Mouse (Mus musculus) embryo, embryonic 11 days (tissue): Measurements from ENCODE around the gene Abhd12.

Experiments used
- DNase-seq: peaks from one replicate; pipeline ENCODE4 v3.0.0-alpha.2; 2015

Gene Abhd12

GRCm38 (mm10) chr2:150800616-150801015 is 103.9 kb downstream of the Abhd12 start:
- DNase-seq: no peak

DNA sequence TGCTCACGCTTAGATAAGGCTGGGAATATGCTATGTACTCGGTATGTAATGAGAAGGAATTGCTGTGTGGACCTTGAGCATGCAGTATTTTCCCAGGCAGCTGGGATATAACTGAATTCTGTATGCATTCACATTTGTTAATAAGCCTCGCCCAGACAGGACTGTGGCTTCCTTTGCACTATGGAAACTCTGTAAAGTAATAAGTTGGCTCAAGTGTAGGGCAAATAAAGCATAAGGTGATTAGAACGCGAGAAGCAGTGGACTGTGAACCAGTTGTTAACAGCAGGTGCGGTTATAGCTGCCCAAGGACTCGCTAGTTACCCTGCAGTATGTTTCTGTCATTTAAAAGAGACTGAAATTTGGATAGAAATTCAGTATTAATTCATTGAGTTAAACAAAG is 106.5 kb downstream of the Abhd12 start:
- DNase-seq: no peak

DNA sequence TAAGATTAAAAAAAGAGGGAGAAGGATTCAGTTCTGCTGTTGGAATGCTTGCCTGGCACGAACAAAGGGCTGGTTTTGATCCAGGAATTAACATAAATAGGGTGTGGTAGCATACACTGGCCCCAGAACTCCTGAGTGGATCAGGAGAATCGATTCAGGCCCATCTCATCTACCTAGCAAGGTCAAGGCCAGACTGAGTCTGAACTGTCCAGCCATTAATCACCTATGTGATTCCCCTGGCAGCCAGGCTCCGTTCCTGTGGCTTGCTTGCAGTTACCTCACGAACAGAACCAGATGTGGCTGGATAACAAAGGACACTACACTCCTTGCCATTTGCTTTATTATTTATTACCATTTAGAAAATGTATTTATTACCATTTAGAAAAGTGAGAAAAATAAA is 111.2 kb downstream of the Abhd12 start:
- DNase-seq: no peak

DNA sequence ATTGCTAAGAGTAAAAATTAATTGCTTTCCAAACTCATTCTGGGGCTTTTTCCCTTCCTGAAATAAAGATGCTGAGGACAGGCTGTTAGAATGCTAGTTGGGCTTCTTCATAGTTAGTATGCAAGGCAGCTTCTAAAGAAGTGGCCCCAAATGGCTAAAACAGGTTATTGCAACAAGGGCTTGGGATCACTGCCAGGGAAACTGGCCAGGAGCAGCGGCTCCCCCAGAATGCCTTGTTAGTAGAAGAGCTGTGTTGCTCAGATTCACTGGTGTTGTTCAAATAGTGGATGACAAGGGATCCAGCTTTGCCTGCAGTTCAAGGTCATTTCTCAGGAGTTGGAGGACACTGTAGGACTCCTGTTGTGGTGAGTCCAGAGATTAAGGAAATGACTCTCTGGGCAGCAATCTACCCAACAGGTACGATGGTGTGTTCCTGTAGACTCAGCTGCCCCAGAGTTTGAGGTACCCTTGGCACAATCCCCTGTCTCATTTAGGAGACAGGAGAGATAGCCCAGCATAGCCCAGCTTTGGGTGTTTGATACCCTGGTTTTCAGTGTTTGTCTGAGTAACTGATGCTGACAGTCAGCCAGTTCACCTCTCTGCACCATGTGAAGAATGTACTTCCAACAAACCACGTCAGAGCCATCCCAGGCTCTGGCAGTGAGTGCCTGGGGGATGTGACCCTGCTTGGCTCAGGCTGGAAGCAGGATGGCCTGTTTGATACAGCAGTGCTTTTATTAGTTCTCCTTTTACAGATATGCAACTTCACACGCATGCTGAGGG is 115.6 kb downstream of the Abhd12 start:
- DNase-seq: no peak

DNA sequence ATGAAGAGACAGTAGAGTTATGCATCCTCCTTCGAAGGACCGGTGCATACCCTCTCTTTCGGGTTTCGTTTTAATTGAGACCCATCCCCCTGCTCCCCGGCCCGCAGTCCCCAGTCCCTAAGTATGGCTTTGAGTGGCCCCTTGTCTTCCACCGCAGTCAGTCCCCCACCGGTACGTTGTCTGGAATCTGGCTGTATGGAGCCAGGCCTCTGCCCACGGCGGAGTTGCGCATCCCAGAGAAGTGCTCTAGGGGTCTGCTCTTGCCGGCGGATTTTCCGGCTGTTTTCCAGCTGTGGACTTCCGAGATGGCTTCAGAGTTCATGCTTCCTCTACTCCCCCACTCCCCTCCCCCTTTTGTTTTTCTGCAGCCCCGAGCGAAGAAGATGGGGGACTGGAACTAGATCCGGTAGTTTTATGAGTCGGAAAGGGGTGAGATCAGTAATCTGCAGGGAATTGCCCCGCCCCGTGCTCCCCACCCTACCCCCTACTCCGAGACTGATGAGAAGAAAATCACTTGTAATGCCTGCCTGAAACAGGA is 117.2 kb downstream of the Abhd12 start:
- DNase-seq: peak; percentile 55

DNA sequence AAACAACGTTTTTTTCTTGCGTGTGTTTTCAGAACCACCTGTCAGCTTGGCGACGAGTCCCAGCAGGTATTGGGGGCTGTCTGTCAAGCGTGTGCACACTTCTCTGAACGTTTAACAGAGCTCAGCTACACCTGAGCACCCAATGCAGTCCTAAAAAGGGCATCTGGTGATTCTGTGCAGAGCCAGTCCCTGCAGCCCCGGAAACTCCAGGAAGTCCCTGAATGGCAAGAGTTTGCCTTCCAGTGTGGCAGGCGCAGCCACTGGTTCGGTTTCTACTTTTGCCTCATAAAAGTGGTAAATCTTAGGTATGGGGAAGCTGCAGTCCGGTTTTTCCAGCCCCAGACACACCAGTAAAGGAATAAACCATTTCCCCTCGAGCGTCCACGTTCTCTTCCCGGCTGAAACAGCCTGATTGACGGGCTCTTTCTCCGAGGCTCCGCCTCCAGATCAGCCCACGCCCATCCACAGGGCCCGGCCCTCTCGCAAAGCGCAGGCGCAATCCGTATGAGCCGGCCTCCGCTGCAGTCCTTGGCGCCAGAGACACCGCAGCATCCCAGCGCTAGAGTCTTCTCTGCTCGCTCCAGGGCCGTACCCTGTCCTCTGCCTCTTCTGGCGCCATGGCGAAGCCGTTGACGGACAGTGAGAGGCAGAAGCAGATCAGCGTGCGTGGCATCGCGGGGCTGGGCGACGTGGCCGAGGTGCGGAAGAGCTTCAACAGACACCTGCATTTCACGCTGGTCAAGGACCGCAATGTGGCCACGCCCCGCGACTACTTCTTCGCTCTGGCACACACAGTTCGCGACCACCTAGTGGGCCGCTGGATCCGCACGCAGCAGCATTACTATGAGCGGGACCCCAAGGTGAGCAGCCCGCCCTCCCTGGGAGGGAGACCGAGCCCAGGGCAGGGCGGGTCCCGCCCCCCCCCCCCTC is 118.0 kb downstream of the Abhd12 start, which contains the start of gene Pygb:
Gene Pygb (plus strand): TSS at position 485 of the 930 bp plus-strand sequence.
- peak; percentile 95 for DNase-seq

DNA sequence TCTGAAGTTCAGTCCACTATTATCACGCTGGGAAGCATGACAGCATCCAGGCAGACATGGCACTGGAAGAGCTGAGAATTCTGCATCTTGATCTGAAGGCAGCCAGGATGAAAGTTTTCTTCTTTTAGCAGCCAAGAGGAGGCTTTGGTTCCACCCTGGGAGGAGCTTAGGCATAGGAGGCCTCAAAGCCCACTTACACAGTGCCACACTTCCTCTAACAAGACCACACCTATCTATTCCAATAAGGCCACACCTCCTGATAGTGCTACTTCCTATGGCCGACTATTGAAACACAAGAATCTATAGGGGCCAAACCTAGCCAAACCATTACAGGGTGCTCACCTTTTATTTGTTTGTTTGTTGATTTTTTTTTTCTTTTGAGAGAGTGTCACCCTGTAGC is 121.7 kb downstream of the Abhd12 start:
- DNase-seq: no peak
